Mouse (Mus musculus) cerebellum, adult 2 months (tissue): ENCODE measurements around the gene Slc25a26.

ENCODE experiments used
- CTCF ChIP-seq: fragments of 200-500 bp; IDR thresholded peaks from 2 replicates; pipeline ENCODE4 v1.5.1; 2011; ENCODE audit warnings: low read depth, mild to moderate bottlenecking, control low read depth, low read length, moderate library complexity, borderline replicate concordance; ENCODE audit not compliant: insufficient read depth
- POLR2A ChIP-seq: fragments of 200-500 bp; IDR thresholded peaks from 2 replicates; pipeline ENCODE4 v1.6.1; 2011; ENCODE audit warnings: low read length, control low read depth, borderline replicate concordance; ENCODE audit not compliant: insufficient read depth

GRCm38 (mm10) chr6:94565766-94566165 is 65.6 kb downstream of the Slc25a26 start:
- TF ChIP-seq POLR2A (no peak), CTCF (no peak)
